Mouse (Mus musculus) limb, embryonic 11.5 days (tissue): ENCODE data around the gene Ulk3. TPM values are rescaled to one million over a fixed set of nuclear protein-coding genes. Genes with fewer than 3 reads are reported as not detected.
A peak's percentile ranks its signal among the peaks of the same experiment; 100 is the strongest.

Experiments
- ATAC-seq: fragments of 200-750 bp; cut with Nextera tagmentation; 2 replicates; pipeline ENCODE4 v1.8.0; 2017; ENCODE audit warnings: low read depth; ENCODE audit not compliant: insufficient number of reproducible peaks, low FRiP score, low TSS enrichment
- DNase-seq: peaks from one replicate; pipeline ENCODE4 v3.0.0-alpha.2; 2015; ENCODE audit warnings: low spot score
- H3K27ac ChIP-seq: fragments of 300-500 bp; sonication (generic); replicated peaks from 2 replicates; pipeline ENCODE4 v1.5.1; 2014; ENCODE audit warnings: low read depth, mild to moderate bottlenecking, low read length
- H3K27me3 ChIP-seq: fragments of 300-500 bp; sonication (generic); 2 replicates; pipeline ENCODE4 v1.6.1; 2014; ENCODE audit warnings: mild to moderate bottlenecking, low read length, mixed read lengths; ENCODE audit not compliant: control insufficient read depth, insufficient read depth
- H3K36me3 ChIP-seq: fragments of 300-500 bp; sonication (generic); 2 replicates; pipeline ENCODE4 v1.6.1; 2014; ENCODE audit warnings: mild to moderate bottlenecking, low read length, moderate library complexity, mixed read lengths; ENCODE audit not compliant: control insufficient read depth, insufficient read depth
- H3K4me1 ChIP-seq: fragments of 300-500 bp; sonication (generic); 2 replicates; pipeline ENCODE4 v1.6.1; 2014; ENCODE audit warnings: low read length, mixed read lengths; ENCODE audit not compliant: control insufficient read depth, insufficient read depth
- H3K4me2 ChIP-seq: fragments of 300-500 bp; sonication (generic); 2 replicates; pipeline ENCODE4 v1.6.1; 2014; ENCODE audit warnings: low read depth, mild to moderate bottlenecking, moderate library complexity; ENCODE audit not compliant: severe bottlenecking
- H3K4me3 ChIP-seq: fragments of 300-500 bp; sonication (generic); 2 replicates; pipeline ENCODE4 v1.5.1; 2014; ENCODE audit warnings: low read depth, low read length
- H3K9ac ChIP-seq: fragments of 300-500 bp; sonication (generic); 2 replicates; pipeline ENCODE4 v1.6.1; 2014; ENCODE audit warnings: mild to moderate bottlenecking, low read length
- H3K9me3 ChIP-seq: fragments of 300-500 bp; sonication (generic); 2 replicates; pipeline ENCODE4 v1.6.1; 2016; ENCODE audit warnings: low read length; ENCODE audit not compliant: control insufficient read depth
- WGBS: fragments of 180-500 bp; shearing (Covaris S2); extraction: QIAGEN DNeasy Blood & Tissue Kit; methylation state at CpG from one replicate; pipeline ENCODE4 v1.1.7; 2014; 5-methylcytosine and 5-hydroxymethylcytosine counted together
- polyA plus RNA-seq: library from polyadenylated mRNA; unstranded; fragments of >200 nt; fragmentation: Nextera tagmentation; extraction: Ambion mirVana; gene quantifications from 2 replicates; pipeline ENCODE4 v1.2.1, GENCODE M21; 2014

The Ulk3 gene
- polyA plus RNA-seq, 1 experiment from 2014 or later = 9.8 TPM

- H3K9ac ChIP-seq = no peak overlapping the region
Observed at GRCm38 (mm10) chr9:57561711-57562099, 27.5 kb upstream of the Ulk3 start.

GRCm38 (mm10) chr9:57562896-57563372 lies 26.3 kb upstream of the Ulk3 start:
- no peaks in the 10 kb centered on the region for H3K9me3 ChIP-seq
- H3K4me3 ChIP-seq = no peak overlapping the region
- ATAC-seq = no peak
- peaks cover 7% of the 10 kb centered on the region for H3K4me1 ChIP-seq
- H3K27ac ChIP-seq = no peak overlapping the region
- WGBS = 69% methylated on average over 4 of the region's 4 CpGs
- DNase-seq = no peak
- no peak overlapping the region for H3K4me2 ChIP-seq
- H3K27me3 ChIP-seq = no peaks in the 10 kb centered on the region
- no peak overlapping the region for H3K9ac ChIP-seq
- H3K36me3 ChIP-seq = no peaks in the 10 kb centered on the region

More at GRCm38 (mm10) chr9:57561711-57562099, 27.5 kb upstream of the Ulk3 start:
- Histone ChIP-seq H3K4me1 (peaks cover 7% of the 10 kb centered on the region), H3K9me3 (no peaks in the 10 kb centered on the region), H3K27me3 (no peaks in the 10 kb centered on the region), H3K27ac (no peak overlapping the region), H3K4me2 (peak overlapping the region; percentile 75), H3K36me3 (no peaks in the 10 kb centered on the region), H3K4me3 (peak overlapping the region; percentile 50)
- ATAC-seq (no peak), DNase-seq (no peak)
- 80% methylated on average over 13 of the region's 13 CpGs for WGBS

GRCm38 (mm10) chr9:57564609-57565008 lies 24.6 kb upstream of the Ulk3 start:
- DNase-seq = no peak
- 93% methylated on average over 6 of the region's 6 CpGs for whole genome bisulfite sequencing

DNA sequence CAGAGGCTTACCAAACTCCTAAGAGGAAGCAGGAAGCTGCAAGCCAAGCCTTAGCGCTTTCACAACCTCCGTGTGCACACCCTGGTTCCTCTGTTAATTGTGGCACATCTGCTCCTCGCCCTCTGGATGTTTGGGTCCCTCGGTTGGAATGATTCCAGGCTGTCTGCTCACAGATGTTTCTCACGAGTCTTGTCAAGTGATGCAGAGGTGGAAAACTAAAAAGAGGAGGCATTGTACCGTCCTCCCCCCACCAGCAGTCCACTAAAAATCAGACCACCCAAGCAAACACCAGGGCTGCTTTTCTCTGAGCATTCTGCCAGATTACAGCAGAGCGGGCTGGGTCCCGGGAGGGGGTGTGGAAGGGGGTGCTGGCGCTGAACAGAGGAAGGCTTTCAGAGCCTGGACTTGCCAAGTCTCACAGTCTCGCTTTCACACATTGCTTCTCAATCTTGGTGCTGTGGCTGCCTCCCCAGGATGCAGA lies 23.5 kb upstream of the Ulk3 start:
- Histone ChIP-seq H3K9ac (no peak overlapping the region), H3K27me3 (no peaks in the 10 kb centered on the region), H3K4me2 (no peak overlapping the region), H3K4me3 (no peak overlapping the region), H3K27ac (no peak overlapping the region), H3K36me3 (no peaks in the 10 kb centered on the region), H3K4me1 (peaks cover 7% of the 10 kb centered on the region), H3K9me3 (no peaks in the 10 kb centered on the region)
- ATAC-seq (no peak), DNase-seq (no peak)
- WGBS = 50% methylated on average over 10 of the region's 10 CpGs

More at GRCm38 (mm10) chr9:57564609-57565008, 24.6 kb upstream of the Ulk3 start:
- Histone ChIP-seq H3K27me3 (no peaks in the 10 kb centered on the region), H3K36me3 (no peaks in the 10 kb centered on the region), H3K9ac (no peak overlapping the region), H3K4me2 (no peak overlapping the region), H3K4me3 (no peak overlapping the region), H3K4me1 (peaks cover 7% of the 10 kb centered on the region), H3K27ac (no peak overlapping the region), H3K9me3 (no peaks in the 10 kb centered on the region)
- ATAC-seq = no peak

DNA sequence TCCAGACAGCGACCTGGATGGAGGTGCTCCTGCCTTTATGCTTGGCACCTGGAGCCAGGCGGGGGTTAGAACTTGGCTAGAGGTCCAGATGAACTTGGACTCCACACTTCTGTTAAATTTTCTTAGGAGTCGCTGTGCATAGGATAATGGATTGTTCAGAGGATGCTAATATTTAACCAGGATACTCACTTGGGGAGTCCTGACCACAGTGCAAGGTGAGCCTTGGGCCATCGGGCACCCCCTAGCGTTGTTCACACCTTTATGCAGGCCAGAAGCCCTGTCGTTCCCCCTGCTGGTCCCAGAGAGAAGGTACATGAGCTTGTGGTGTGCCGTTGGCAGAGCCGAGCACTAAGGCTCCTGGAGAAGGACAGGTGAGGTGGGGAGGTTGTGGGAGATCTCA lies 22.4 kb upstream of the Ulk3 start:
- H3K27me3 ChIP-seq = no peaks in the 10 kb centered on the region
- 54% methylated on average over 8 of the region's 8 CpGs for WGBS
- DNase-seq = no peak
- peaks cover under 1% of the 10 kb centered on the region; the same call in 1 of the 2 replicates for H3K4me1 ChIP-seq
- H3K27ac ChIP-seq = no peak overlapping the region
- H3K4me2 ChIP-seq = no peak overlapping the region
- no peak overlapping the region for H3K9ac ChIP-seq
- ATAC-seq = no peak
- H3K36me3 ChIP-seq = no peaks in the 10 kb centered on the region
- H3K4me3 ChIP-seq = no peak overlapping the region
- H3K9me3 ChIP-seq = no peaks in the 10 kb centered on the region

- DNase-seq (no peak), ATAC-seq (no peak)
- Histone ChIP-seq H3K4me3 (no peak overlapping the region), H3K9ac (no peak overlapping the region), H3K9me3 (no peaks in the 10 kb centered on the region), H3K27ac (no peak overlapping the region), H3K4me1 (no peaks in the 10 kb centered on the region), H3K36me3 (no peaks in the 10 kb centered on the region), H3K4me2 (no peak overlapping the region), H3K27me3 (no peaks in the 10 kb centered on the region)
- WGBS = 95% methylated on average over 6 of the region's 6 CpGs
Observed at GRCm38 (mm10) chr9:57568500-57568899, 20.8 kb upstream of the Ulk3 start.

DNA sequence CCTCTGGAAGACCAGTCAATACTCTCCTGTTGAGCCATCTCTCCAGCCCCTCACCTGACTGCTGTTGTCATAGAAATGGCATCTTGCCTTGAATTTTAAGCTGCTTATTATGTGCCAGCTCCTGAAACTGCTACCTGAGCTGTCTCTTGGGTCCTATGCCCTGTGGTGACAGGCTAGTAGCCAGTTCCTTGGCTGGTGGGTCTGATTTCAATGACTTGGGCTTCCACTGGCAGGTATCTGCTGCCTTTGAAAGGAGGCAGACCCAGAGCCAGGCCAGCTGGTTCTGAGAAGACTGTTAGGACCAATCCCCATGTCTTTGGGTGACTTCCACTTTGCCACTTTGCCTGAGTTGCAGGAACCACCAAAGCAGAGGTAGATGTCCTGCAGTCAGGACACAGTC lies 14.9 kb upstream of the Ulk3 start:
- Histone ChIP-seq H3K27ac (no peak overlapping the region), H3K9ac (no peak overlapping the region), H3K36me3 (peaks cover 2% of the 10 kb centered on the region; the same call in 1 of the 2 replicates), H3K4me2 (no peak overlapping the region), H3K9me3 (no peaks in the 10 kb centered on the region), H3K4me3 (no peak overlapping the region), H3K4me1 (no peaks in the 10 kb centered on the region), H3K27me3 (no peaks in the 10 kb centered on the region)
- DNase-seq (no peak), ATAC-seq (no peak)

GRCm38 (mm10) chr9:57575577-57575976 lies 13.7 kb upstream of the Ulk3 start:
- Histone ChIP-seq H3K4me1 (no peaks in the 10 kb centered on the region), H3K4me2 (no peak overlapping the region), H3K9me3 (no peaks in the 10 kb centered on the region), H3K36me3 (peaks cover 2% of the 10 kb centered on the region; the same call in 1 of the 2 replicates), H3K27ac (no peak overlapping the region), H3K27me3 (no peaks in the 10 kb centered on the region), H3K4me3 (no peak overlapping the region), H3K9ac (no peak overlapping the region)
- WGBS = 92% methylated on average over 3 of the region's 3 CpGs
- DNase-seq (no peak), ATAC-seq (no peak)
